Mouse (Mus musculus) brain, embryonic 14.5 days (tissue): ENCODE results near the gene Spaca1.

Experiments
- CTCF ChIP-seq: fragments of 200-500 bp; IDR thresholded peaks from 2 replicates; pipeline ENCODE4 v1.5.1; 2012; ENCODE audit warnings: inconsistent platforms, mild to moderate bottlenecking, moderate library complexity, borderline replicate concordance; ENCODE audit not compliant: insufficient read depth, insufficient read length; ENCODE audit errors: extremely low read depth
- POLR2A ChIP-seq: fragments of 200-500 bp; IDR thresholded peaks from 2 replicates; pipeline ENCODE4 v1.6.1; 2012; ENCODE audit warnings: mild to moderate bottlenecking, inconsistent platforms, borderline replicate concordance; ENCODE audit not compliant: poor library complexity, insufficient read depth, insufficient read length, severe bottlenecking; ENCODE audit errors: extremely low read depth

- TF ChIP-seq CTCF (no peak), POLR2A (no peak)
Measured at GRCm38 (mm10) chr4:34069002-34069401, 19.0 kb upstream of the Spaca1 start.
